Mouse (Mus musculus) embryonic stem cell, embryonic (primary cell): ENCODE results near the gene Gm20388.

Experiments
- CTCF ChIA-PET, 4 experiments: fragments of 300-600 bp in 2 of 4; fragments of 350-600 bp in 2 of 4; sonication (Branson Sonifier 250); formaldehyde crosslinking; loops; one replicate each; lab custom pipeline; 2022; ENCODE audit warnings: inconsistent platforms in 2 of 4; lab: Charles Lee
- POLR2A ChIA-PET, 4 experiments: fragments of 300-600 bp in 2 of 4; fragments of 350-600 bp in 2 of 4; sonication (Branson Sonifier 250); formaldehyde crosslinking; loops; one replicate each; lab custom pipeline; 2022; ENCODE audit warnings: antibody characterized with exemption in 4 of 4, inconsistent platforms in 1 of 4; lab: Charles Lee

Gm20388 gene

DNA sequence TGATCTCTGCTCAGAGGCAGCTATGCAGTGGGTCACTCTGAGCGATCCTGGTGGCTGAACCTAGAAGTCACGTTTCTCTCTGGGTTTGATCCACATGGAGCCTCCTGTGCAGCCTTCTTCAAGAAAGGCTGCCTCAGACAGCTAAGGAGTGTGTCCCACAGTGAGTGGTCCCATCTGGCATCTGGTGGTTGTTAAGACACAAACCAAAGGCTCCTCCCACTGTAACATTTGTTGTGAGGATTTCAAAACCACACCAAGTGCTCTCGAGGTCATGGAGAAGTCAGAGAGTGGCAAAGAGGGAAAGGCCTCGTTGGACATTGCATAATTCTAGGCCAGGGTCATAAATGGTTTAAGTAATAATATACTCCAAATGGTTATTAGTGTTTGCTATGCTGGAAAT is 4340.1 kb downstream of the Gm20388 start:
- CTCF ChIA-PET, result interaction anchor here in 1 of 4 experiments (1.0 kb wide), 1 partner anchor 95 kb away, joined by 3 read pairs; no protein-coding TSS in a partner anchor
- POLR2A ChIA-PET, result no interaction called here

DNA sequence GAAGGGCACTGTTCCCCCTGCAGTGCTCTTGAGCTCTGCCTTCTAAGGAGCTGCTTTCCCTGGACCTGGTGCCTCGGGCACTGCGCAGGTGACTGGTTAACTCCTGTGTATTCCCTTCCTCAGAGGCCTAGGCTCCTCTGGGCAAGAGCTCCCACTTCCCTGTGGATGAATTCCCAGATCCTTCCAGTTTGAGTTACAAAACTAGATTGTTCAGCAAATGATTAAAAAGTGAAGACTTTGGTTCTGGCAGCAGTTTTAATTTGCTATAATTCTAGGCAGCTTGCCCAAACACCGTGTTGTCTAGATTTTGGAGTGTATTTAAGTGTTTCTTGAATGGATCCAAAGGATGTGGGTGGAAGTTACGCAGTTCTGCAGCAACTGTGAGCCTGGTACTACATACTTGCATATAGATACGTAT is 4341.9 kb downstream of the Gm20388 start:
- ChIA-PET CTCF (interaction anchor here in 1 of 4 experiments (0.8 kb wide), 1 partner anchor 62 kb away, joined by 3 read pairs; no protein-coding TSS in a partner anchor), POLR2A (interaction anchor here in 1 of 4 experiments (0.6 kb wide), 1 partner anchor 118 kb away, joined by 5 read pairs; no protein-coding TSS in a partner anchor)

DNA sequence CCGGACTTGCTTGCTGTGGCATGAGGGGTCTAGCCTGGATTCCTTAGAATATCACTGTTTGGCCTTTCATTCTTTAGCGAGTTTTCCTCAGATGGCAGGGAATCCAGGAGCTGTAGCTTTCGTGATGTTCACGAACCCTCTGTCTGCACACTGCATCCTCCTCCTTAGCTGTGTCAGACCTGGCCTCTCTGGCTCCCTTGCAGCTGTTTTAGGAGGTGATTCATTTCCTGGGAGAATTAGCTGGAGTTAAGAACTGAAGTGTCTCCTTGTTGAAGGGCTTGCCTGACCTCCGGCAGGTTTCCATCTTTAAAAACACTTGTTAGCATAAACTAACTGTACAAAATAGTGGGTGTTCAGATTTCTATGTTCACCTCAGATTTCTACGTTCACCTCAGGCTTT is 4343.3 kb downstream of the Gm20388 start:
- POLR2A ChIA-PET, result interaction anchor here in 2 of 4 experiments (0.6 to 1.7 kb wide), 8 partner anchors 10 to 469 kb away, joined by 3 to 5 read pairs (median 4); no protein-coding TSS in a partner anchor
- CTCF ChIA-PET, result interaction anchor here in 3 of 4 experiments (0.6 to 0.9 kb wide), 4 partner anchors 13 to 468 kb away, joined by 4 to 12 read pairs (median 4); no protein-coding TSS in a partner anchor

DNA sequence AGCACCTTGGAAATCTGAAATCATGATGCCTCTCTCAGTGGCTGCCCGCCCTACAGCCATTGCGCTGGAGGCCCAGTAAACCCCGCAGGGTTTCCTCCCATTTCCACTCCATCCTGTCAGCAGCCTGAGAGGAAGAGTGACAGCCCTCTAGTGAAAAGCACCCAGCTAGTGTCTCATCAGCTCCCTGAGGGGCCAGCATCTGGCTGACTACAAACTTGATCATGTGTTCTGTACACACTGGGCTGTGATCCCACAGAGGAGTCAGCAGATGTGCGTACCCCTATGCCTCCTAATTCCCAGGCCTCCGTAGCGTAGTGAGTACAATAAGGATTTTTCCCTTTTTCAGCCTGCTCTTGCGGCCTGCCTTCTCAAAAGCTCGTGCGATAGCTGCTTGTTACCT is 4346.2 kb downstream of the Gm20388 start:
- CTCF ChIA-PET, result interaction anchor here in 2 of 4 experiments (0.5 to 0.6 kb wide), 2 partner anchors 190 to 223 kb away, joined by 3 to 5 read pairs; no protein-coding TSS in a partner anchor
- POLR2A ChIA-PET, result interaction anchor here in 2 of 4 experiments (0.9 kb wide), 2 partner anchors 10 to 18 kb away, joined by 3 read pairs; no protein-coding TSS in a partner anchor

DNA sequence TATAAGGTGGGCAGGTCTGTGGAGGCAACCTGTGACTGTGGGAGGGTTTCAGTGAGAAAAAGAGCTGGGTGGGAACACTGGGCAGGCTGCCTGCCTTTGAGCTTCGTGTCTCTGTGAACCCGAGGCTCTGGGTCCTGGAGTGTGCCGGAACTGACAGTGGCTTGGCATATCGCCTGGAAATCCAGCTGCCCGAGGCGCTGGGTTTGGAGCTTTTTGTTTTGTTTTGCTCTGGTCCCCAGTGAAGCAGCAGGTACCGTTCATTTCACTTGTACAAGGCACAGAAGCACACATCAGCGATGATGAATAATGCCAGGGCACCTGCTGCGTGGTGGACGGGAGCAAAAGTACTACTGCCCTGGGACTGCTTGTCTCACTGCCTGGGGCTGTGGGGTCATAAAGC is 4346.7 kb downstream of the Gm20388 start:
- ChIA-PET CTCF (interaction anchor here in 1 of 4 experiments (0.6 kb wide), 1 partner anchor 191 kb away, joined by 5 read pairs; no protein-coding TSS in a partner anchor), POLR2A (interaction anchor here in 2 of 4 experiments (0.9 kb wide), 2 partner anchors 10 to 17 kb away, joined by 3 read pairs; no protein-coding TSS in a partner anchor)

DNA sequence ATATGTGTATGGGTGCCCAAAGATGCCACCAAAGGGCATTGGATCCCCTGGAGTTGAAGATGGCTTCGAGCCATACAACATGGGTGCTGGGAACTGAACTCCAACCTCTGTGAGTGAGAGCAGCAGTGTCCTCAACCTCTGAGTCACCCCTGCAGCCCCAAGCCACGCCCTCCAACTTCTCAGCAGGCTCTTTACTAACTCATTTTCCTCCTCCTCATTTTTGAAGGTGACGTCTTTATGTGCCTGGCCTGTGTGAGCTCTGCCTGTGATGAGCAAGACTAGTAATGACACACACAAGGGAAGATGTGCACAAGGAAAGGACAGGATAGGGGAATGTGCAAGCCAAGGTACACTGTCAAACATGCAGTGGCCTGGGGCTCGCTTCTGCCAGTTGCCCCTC is 4348.5 kb downstream of the Gm20388 start:
- CTCF ChIA-PET, result no interaction called here
- POLR2A ChIA-PET, result interaction anchor here in 2 of 4 experiments (0.8 to 1.0 kb wide), 2 partner anchors 25 to 70 kb away, joined by 3 read pairs; no protein-coding TSS in a partner anchor

DNA sequence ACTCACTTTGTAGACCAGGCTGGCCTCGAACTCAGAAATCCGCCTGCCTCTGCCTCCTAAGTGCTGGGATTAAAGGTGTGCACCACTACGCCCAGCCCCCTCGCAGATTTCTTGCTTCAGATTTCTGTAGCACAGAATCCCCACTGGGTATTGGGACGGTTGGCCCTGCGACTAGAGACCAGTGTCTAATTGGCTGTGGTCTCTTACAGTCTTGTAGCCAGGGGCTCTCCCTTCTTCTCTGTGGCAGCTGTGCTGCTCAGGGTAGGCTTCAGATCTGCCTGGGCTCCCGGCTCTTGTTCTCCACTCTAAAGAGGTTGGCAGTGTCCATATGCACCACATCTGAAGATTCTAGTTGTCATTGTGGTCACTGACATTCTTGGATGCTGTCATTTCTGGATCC is 4349.3 kb downstream of the Gm20388 start:
- ChIA-PET CTCF (no interaction called here), POLR2A (interaction anchor here in 1 of 4 experiments (0.7 to 1.9 kb wide), 2 partner anchors 13 to 182 kb away, joined by 3 to 4 read pairs; no protein-coding TSS in a partner anchor)

DNA sequence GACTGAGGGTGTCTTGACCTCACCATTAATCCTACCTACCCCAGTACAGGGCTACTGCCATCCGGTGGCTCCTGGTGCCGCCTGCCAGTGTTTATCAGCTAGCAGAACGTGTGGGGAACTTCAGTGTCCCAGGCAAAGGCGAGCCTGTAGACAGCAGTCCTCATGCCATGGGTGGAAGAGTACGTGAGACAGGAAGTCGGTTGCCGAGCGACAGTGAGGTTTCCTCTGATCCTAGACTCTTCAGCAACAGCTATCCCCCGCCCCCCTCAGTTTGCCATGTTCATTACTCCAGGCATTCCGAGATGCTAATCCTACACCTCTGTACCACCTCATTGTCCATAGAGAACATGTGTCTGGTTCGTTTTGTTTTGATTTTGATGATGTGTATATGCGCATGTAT is 4349.7 kb downstream of the Gm20388 start:
- CTCF ChIA-PET, result interaction anchor here in 1 of 4 experiments (1.0 kb wide), 1 partner anchor 54 kb away, joined by 3 read pairs; no protein-coding TSS in a partner anchor
- POLR2A ChIA-PET, result interaction anchor here in 1 of 4 experiments (0.7 to 1.9 kb wide), 2 partner anchors 13 to 182 kb away, joined by 3 to 4 read pairs; no protein-coding TSS in a partner anchor

DNA sequence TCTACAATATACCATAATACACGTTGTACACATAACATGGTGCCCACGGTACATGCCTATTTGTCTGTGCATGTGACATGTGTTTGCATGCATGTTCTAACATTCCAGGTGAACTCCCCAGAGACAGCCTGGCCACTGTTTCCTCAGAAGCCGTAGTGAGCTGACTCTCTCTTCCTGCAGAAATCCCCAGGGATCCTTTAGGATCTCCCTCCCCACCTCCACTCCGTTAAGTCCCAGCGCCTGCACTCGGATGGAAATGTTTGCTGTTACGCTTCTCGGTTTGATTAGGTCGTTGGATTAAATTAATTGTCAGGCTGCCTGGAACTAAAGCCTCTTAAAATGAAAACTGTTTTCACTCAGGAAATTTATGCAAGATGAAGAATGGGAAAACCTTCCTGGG is 4352.4 kb downstream of the Gm20388 start:
- CTCF ChIA-PET, result no interaction called here

DNA sequence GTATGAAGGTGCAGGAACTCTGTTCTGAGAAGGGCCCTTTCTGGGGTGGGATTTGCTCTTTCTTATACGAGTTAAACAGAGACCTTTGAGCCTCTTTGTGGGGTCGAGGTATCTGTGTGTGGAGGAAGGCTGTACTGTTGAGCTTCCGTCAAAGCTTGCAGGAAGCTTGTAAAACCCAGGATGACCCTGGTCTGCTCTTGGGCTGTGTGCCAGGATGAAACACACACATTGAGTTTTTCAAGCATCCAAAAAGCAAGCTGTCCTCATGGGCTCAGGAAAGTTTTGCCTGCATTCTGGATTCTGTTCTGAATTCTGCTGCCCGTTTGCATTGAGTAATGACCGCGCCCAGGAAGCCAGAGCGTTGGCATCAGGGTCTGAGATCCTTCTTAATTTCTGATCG is 4353.4 kb downstream of the Gm20388 start:
- POLR2A ChIA-PET, result interaction anchor here in 2 of 4 experiments (0.6 to 1.7 kb wide), 4 partner anchors 10 to 323 kb away, joined by 3 to 4 read pairs (median 3); no protein-coding TSS in a partner anchor
- CTCF ChIA-PET, result no interaction called here

More for the DNA sequence above, 4352.4 kb downstream of the Gm20388 start:
- POLR2A ChIA-PET, result interaction anchor here in 2 of 4 experiments (0.6 to 1.7 kb wide), 3 partner anchors 13 to 324 kb away, joined by 3 to 4 read pairs (median 4); no protein-coding TSS in a partner anchor

DNA sequence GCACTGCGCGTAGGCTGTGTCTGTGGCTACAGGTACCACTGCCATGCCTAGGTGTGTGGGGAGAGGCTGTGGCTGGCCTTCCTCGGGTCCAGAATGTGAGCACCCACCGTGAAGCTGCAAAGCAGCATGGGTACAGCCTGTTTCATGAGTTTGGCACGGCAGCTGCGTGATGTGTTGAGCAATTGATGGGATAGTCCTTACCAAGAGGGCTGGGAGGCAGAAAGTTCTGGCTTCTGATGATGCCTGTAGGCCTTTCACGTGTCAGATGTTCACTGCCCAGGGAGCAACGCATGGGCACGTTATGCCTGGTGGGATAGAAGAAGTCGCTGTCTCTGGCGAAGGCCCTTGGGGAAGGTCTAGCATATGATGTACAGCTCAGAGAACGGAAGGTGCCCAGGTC is 4354.0 kb downstream of the Gm20388 start:
- CTCF ChIA-PET, result no interaction called here
- POLR2A ChIA-PET, result interaction anchor here in 2 of 4 experiments (1.0 to 1.1 kb wide), 3 partner anchors 9 to 10 kb away, joined by 3 read pairs; no protein-coding TSS in a partner anchor

DNA sequence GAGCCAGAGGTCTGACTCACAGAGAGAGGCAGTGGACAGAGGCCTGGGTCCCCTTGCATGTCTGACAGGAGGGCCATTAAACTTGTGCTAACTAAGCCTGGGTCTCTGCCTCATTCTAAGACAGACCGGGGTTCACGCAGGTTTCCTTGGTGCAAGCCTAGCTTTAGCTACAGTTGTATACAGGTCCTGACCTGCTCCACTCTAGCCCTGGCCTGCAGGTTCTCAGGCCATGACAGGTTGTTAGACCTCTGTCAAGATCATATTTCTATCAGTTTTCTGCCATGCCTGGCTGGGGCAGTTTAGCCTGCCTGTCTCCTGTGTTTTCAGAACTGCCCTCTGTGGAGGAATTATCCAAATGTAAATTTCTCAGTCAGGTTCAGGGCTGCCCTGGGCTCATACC is 4354.5 kb downstream of the Gm20388 start:
- POLR2A ChIA-PET, result interaction anchor here in 1 of 4 experiments (1.0 kb wide), 1 partner anchor 8 kb away, joined by 3 read pairs; no protein-coding TSS in a partner anchor
- CTCF ChIA-PET, result no interaction called here

DNA sequence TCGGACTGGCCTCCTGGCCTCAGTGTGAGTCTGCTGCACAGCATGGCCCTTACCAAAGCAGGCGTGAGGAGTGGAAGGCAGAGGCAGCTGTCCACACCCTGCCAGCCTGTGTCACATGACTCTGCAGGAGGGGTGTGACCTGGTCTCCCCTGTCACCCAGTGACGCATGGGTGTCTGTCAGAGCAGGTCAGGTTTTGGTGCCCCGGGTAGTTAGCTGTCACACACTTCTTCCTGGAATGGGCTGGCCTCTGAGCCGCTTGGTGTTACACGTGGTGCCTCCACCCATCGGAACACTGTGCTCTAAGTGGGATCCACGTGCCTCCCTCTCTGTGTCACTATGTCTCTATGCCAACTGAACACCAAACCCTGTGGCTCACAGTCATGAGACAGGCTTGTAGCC is 4355.2 kb downstream of the Gm20388 start:
- POLR2A ChIA-PET, result interaction anchor here in 1 of 4 experiments (1.0 kb wide), 1 partner anchor 8 kb away, joined by 3 read pairs; no protein-coding TSS in a partner anchor
- CTCF ChIA-PET, result no interaction called here

DNA sequence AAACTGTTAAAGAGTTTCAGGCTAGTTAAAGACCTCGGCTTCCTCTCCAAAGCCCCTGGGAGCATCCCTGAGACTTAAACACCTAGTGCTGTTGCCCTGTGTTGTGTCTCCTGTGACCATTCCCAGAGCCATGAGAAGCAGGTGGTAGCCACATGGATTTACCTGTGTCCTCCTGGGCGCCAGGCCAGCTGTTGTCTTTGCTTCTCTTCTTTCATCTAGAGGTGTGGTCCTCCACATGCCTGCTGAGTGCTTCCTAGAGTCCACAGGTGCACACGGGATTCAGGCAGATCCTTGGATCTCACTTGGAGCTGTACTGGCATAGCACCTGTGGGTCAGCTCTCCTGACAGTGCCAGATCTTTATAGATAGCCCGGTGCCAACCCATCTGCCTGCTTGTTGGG is 4356.6 kb downstream of the Gm20388 start:
- CTCF ChIA-PET, result interaction anchor here in 1 of 4 experiments (0.6 kb wide), 1 partner anchor 52 kb away, joined by 3 read pairs; no protein-coding TSS in a partner anchor
- POLR2A ChIA-PET, result interaction anchor here in 1 of 4 experiments (0.5 to 1.0 kb wide), 3 partner anchors 10 to 50 kb away, joined by 3 read pairs; no protein-coding TSS in a partner anchor

DNA sequence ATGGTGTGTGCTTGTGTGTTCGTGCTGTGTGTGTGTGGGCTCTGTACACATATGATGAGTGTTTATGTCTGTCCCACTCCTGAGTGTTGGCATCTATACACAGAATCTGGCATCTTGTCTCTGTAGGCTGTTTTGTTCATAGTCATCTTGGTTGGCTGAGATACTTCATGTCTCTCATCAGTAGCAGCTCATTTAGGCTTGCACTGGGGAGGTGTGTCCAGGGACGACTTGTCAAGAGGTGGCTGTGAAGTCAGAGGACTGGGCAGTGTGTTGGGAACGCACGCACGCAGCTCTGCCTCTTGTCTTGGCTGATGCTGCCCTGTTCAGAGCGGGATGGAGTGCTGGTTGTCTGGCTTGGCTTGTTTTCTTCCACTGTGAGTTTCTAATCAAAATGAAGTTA is 4359.9 kb downstream of the Gm20388 start:
- ChIA-PET POLR2A (interaction anchor here in 2 of 4 experiments (0.6 to 2.1 kb wide), 4 partner anchors 13 to 129 kb away, joined by 4 to 6 read pairs (median 4); no protein-coding TSS in a partner anchor), CTCF (interaction anchor here in 2 of 4 experiments (0.6 to 2.1 kb wide), 2 partner anchors 44 to 1774 kb away, joined by 3 to 6 read pairs; no protein-coding TSS in a partner anchor)

DNA sequence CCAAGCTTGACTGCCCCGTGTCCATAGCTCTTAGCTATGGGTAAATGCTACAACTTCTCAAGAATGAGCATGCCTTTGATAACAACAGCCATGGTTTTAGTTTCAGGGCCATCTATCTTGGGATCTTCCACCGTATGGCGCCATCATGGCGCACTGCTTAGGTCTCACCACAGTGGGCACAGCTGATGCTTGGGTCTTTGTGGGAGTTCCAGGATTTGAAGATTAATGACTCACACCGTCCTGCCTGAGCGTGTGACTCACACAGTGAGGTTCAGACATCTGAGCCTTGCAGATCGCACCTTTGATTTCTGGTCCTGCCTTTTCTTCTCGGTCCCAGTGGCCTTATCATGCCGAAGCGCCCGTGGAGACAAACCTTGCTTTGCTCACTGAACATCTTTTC is 4360.3 kb downstream of the Gm20388 start:
- ChIA-PET POLR2A (interaction anchor here in 2 of 4 experiments (0.6 to 2.1 kb wide), 4 partner anchors 10 to 183 kb away, joined by 3 to 7 read pairs (median 5); no protein-coding TSS in a partner anchor), CTCF (interaction anchor here in 2 of 4 experiments (0.6 to 2.1 kb wide), 2 partner anchors 44 to 1774 kb away, joined by 3 to 6 read pairs; no protein-coding TSS in a partner anchor)

DNA sequence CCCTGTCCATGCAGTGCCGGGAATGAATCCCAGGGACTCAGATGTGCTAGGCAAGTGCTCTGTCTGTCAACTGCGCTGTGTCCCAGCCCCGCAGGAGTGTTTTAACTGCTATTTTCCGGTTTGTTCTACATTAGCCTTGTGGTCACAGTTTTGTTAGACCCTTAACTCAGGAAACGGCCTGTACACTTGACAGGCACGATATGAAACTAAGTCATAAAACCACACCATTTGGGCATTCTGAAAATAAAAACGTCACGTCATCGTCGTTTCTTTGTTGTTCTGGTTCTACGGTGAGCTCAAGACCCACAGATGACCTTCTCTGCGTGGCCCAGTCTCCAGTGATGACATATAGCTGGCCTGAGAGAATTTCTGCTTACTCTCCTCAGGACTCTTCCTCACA is 4360.9 kb downstream of the Gm20388 start:
- ChIA-PET CTCF (interaction anchor here in 1 of 4 experiments (2.1 kb wide), 1 partner anchor 43 kb away, joined by 6 read pairs; no protein-coding TSS in a partner anchor), POLR2A (interaction anchor here in 3 of 4 experiments (0.6 to 2.1 kb wide), 7 partner anchors 9 to 1452 kb away, joined by 3 to 7 read pairs (median 4); no protein-coding TSS in a partner anchor)

DNA sequence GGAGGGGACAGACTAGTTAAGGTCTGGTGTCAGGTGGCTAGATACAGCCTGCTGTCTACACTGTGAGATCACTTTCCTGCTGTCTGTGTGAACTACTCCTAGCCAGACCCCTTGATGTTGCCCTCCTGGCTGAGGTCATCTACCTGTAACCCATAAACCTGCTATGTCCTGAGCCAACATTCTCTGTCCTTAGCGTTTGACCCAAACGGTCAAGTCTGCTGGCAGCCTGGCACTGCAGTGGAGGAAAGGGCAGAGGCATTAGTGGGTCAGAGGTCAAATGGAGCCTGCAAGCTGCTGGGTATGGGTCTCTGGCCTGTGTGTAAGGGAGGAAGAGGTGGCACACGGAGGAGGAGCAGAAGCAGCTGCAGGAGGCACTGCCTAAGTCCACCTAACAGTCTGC is 4362.2 kb downstream of the Gm20388 start:
- POLR2A ChIA-PET, result interaction anchor here in 3 of 4 experiments (0.7 to 2.9 kb wide), 6 partner anchors 8 to 206 kb away, joined by 3 to 18 read pairs (median 4); no protein-coding TSS in a partner anchor
- CTCF ChIA-PET, result interaction anchor here in 1 of 4 experiments (0.6 to 1.3 kb wide), 2 partner anchors 42 to 406 kb away, joined by 3 to 6 read pairs; no protein-coding TSS in a partner anchor
